ENCODE assay signal across 8 mouse cellular contexts in genomic region chr5:143372818-143373217, GRCm38 (mm10). TPM values are rescaled to one million over a fixed set of nuclear protein-coding genes. Genes with fewer than 3 reads are reported as not detected.
DNase-seq lines count a peak whose midpoint lies in the region; ATAC-seq lines count a peak whose summit lies in the region.

No protein-coding gene starts in this region.

- no peak for ATAC-seq in embryonic facial prominence, embryonic 15.5 days (ENCODE audit: insufficient number of reproducible peaks, low FRiP score, low TSS enrichment, low read depth)
- no peak for ATAC-seq in neural tube, embryonic 14.5 days (ENCODE audit: low read depth)
- ATAC-seq in inflammation-experienced regulatory T-cells, adult 6 months: no peak

- H3K4me1 ChIP-seq in embryonic facial prominence, embryonic 15.5 days: peaks cover 19% of the 10 kb centered on the region
- peaks cover 6% of the 10 kb centered on the region; the same call in 1 of the 2 replicates for H3K4me1 ChIP-seq in neural tube, embryonic 14.5 days (ENCODE audit: control insufficient read depth, insufficient read depth, low read length)

- H3K4me3 ChIP-seq in embryonic facial prominence, embryonic 15.5 days (replicated peaks): peak overlapping the region; percentile 41
- H3K4me3 ChIP-seq in neural tube, embryonic 14.5 days (ENCODE audit: low read depth, low read length): peak overlapping the region; percentile 31; the same call in 1 of the 2 replicates

- peak; percentile 17 for DNase-seq in kidney, adult 9 months
- DNase-seq in kidney, adult 18-20 months: no peak
- peak; percentile 84 for DNase-seq in ZHBTc4 (ENCODE audit: low read depth, low spot score)
- peak; percentile 32 for DNase-seq in kidney, postnatal 10 days
- DNase-seq in urinary bladder, adult 18-20 months (ENCODE audit: low spot score in 2 of 2): no peak

- no peak overlapping the region for H3K27ac ChIP-seq in embryonic facial prominence, embryonic 15.5 days (replicated peaks)
- H3K27ac ChIP-seq in neural tube, embryonic 14.5 days (ENCODE audit: low read depth, low read length): no peak overlapping the region

- H3K36me3 ChIP-seq in embryonic facial prominence, embryonic 15.5 days: no peaks in the 10 kb centered on the region
- H3K36me3 ChIP-seq in neural tube, embryonic 14.5 days (ENCODE audit: control insufficient read depth, insufficient read depth, low read length): no peaks in the 10 kb centered on the region

- peaks cover 82% of the 10 kb centered on the region for H3K27me3 ChIP-seq in embryonic facial prominence, embryonic 15.5 days
- H3K27me3 ChIP-seq in neural tube, embryonic 14.5 days (ENCODE audit: control insufficient read depth, insufficient read depth, low read length): peaks cover 60% of the 10 kb centered on the region

- 2% methylated on average over 35 of the region's 35 CpGs for WGBS in embryonic facial prominence, embryonic 15.5 days
- WGBS in neural tube, embryonic 14.5 days: 1% methylated on average over 34 of the region's 35 CpGs

- H3K9me3 ChIP-seq in embryonic facial prominence, embryonic 15.5 days (replicated peaks): no peaks in the 10 kb centered on the region
- H3K9me3 ChIP-seq in neural tube, embryonic 14.5 days (ENCODE audit: control insufficient read depth, low read length): no peaks in the 10 kb centered on the region

- H3K4me2 ChIP-seq in embryonic facial prominence, embryonic 15.5 days (replicated peaks): peak overlapping the region; percentile 65
- peak overlapping the region; percentile 44 for H3K4me2 ChIP-seq in neural tube, embryonic 14.5 days (ENCODE audit: low read depth, low read length)

- 0 out of 2 replicates have a peak overlapping the region, but pooled peaks have one; percentile 12 for H3K9ac ChIP-seq in embryonic facial prominence, embryonic 15.5 days
- peak overlapping the region; percentile 32; the same call in 1 of the 2 replicates for H3K9ac ChIP-seq in neural tube, embryonic 14.5 days (replicated peaks; ENCODE audit: low read depth, low read length)

RNA-seq across cellular contexts. Expression of gene Grid2ip, which starts 15.7 kb away (rescaled TPM):
- polyA plus RNA-seq in embryonic facial prominence, embryonic 15.5 days (2015; fragmentation: Nextera tagmentation; extraction: Ambion mirVana): 0.68 and 1.8 TPM in 2 replicates
- polyA plus RNA-seq in neural tube, embryonic 14.5 days (2014; fragmentation: Nextera tagmentation; extraction: Ambion mirVana): 0.24 and 0.44 TPM in 2 replicates
- polyA plus RNA-seq in inflammation-experienced regulatory T-cells, adult 6 months (2017; shearing (Covaris generic)): not detected

RNA-seq across cellular contexts. Expression of gene Kdelr2, which starts 30.8 kb away (rescaled TPM):
- polyA plus RNA-seq in embryonic facial prominence, embryonic 15.5 days (2015; fragmentation: Nextera tagmentation; extraction: Ambion mirVana): 416 and 417 TPM in 2 replicates
- polyA plus RNA-seq in neural tube, embryonic 14.5 days (2014; fragmentation: Nextera tagmentation; extraction: Ambion mirVana): 114 and 146 TPM in 2 replicates
- 100 to 1,000 TPM in 1 of 3 experiments, 10 to 100 TPM in 2; 76.8 to 100 (median 78.4) TPM for polyA plus RNA-seq in inflammation-experienced regulatory T-cells, adult 6 months (2017; shearing (Covaris generic))

RNA-seq across cellular contexts. Expression of gene Zdhhc4, which starts 43.8 kb away (rescaled TPM):
- polyA plus RNA-seq in embryonic facial prominence, embryonic 15.5 days (2015; fragmentation: Nextera tagmentation; extraction: Ambion mirVana): 74.6 and 77.8 TPM in 2 replicates
- polyA plus RNA-seq in neural tube, embryonic 14.5 days (2014; fragmentation: Nextera tagmentation; extraction: Ambion mirVana): 81.2 and 84.9 TPM in 2 replicates
- 10 to 100 TPM; 52.1 to 67.4 (median 67.2) TPM for polyA plus RNA-seq in inflammation-experienced regulatory T-cells, adult 6 months (2017; shearing (Covaris generic))

RNA-seq across cellular contexts. Expression of gene E130309D02Rik, which starts 57.7 kb away (rescaled TPM):
- 33.1 and 33.7 TPM in 2 replicates for polyA plus RNA-seq in embryonic facial prominence, embryonic 15.5 days (2015; fragmentation: Nextera tagmentation; extraction: Ambion mirVana)
- 20.1 and 29.0 TPM in 2 replicates for polyA plus RNA-seq in neural tube, embryonic 14.5 days (2014; fragmentation: Nextera tagmentation; extraction: Ambion mirVana)
- polyA plus RNA-seq in inflammation-experienced regulatory T-cells, adult 6 months (2017; shearing (Covaris generic)): 1 to 10 TPM; 5.4 to 6.2 (median 5.6) TPM

Comparison
In these comparisons a context has a peak if more than half of its experiments do, and no peak if none do; other contexts are left out.
1. DNase-seq: peak in kidney, adult 9 months (single experiment), ZHBTc4 (single experiment) and kidney, postnatal 10 days (single experiment); none in kidney, adult 18-20 months (single experiment) and urinary bladder, adult 18-20 months (0 of 2).